Comparison of ENCODE assay signal across 9 mouse cellular contexts in genomic region chr6:114715289-114716030, GRCm38 (mm10).
DNase-seq lines count a peak whose midpoint lies in the region; ATAC-seq and TF ChIP-seq lines count a peak whose summit lies in the region.
"Had no signal": no experiment of that assay in that cellular context is flagged by ENCODE, and none has a peak within 500 bp of the region (broad histone marks: within the 10 kb centered on the region; RNA-seq: fewer than 3 reads in every experiment).

No protein-coding gene starts in this region.

- intact Hi-C loops in gastrocnemius, adult 2 months (cut with DNase I) = loop anchor here (5.0 to 10.0 kb wide), 2 partner anchors 312 to 559 kb away; no protein-coding TSS in a partner anchor
- intact Hi-C loops in gastrocnemius, postnatal 36 days (cut with DNase I) = no loop called here

- H3K36me3 ChIP-seq in heart, postnatal 0 days (replicated peaks; ENCODE audit: control insufficient read depth, insufficient read depth, low read length) = no peaks in the 10 kb centered on the region
- H3K36me3 ChIP-seq in midbrain, embryonic 11.5 days (ENCODE audit: control insufficient read depth, insufficient read depth, low read length) = no peaks in the 10 kb centered on the region

- no peaks in the 10 kb centered on the region for H3K9me3 ChIP-seq in heart, postnatal 0 days (replicated peaks; ENCODE audit: control insufficient read depth, low read length)
- no peaks in the 10 kb centered on the region for H3K9me3 ChIP-seq in midbrain, embryonic 11.5 days (ENCODE audit: control insufficient read depth, low read length)

- 53% methylated on average over 7 of the region's 7 CpGs for WGBS in heart, postnatal 0 days
- 67% methylated on average over 7 of the region's 7 CpGs for WGBS in midbrain, embryonic 11.5 days

- TF ChIP-seq EP300 in heart, postnatal 0 days (IDR thresholded peaks at IDR 0.05; ENCODE audit: low read depth) = no peak

- H3K4me1 ChIP-seq in heart, postnatal 0 days (ENCODE audit: control insufficient read depth, insufficient read depth) = peaks cover 25% of the 10 kb centered on the region
- peaks cover 12% of the 10 kb centered on the region for H3K4me1 ChIP-seq in midbrain, embryonic 11.5 days (ENCODE audit: control insufficient read depth, insufficient read depth, low read length)

- H3K9ac ChIP-seq in heart, postnatal 0 days (replicated peaks; ENCODE audit: low read depth, low read length) = no peak overlapping the region
- no peak overlapping the region for H3K9ac ChIP-seq in midbrain, embryonic 11.5 days (ENCODE audit: low read length)

- H3K4me2 ChIP-seq in heart, postnatal 0 days (ENCODE audit: low read depth, low read length) = no peak overlapping the region
- no peak overlapping the region for H3K4me2 ChIP-seq in midbrain, embryonic 11.5 days

- no peak overlapping the region for H3K4me3 ChIP-seq in gastrocnemius, adult 2 months
- no peak overlapping the region for H3K4me3 ChIP-seq in heart, postnatal 0 days (ENCODE audit: low read depth, low read length)
- no peak overlapping the region for H3K4me3 ChIP-seq in midbrain, embryonic 11.5 days (ENCODE audit: low read depth, low read length)

- no peak for ATAC-seq in heart, postnatal 0 days (ENCODE audit: insufficient read depth, low read depth)
- peak; percentile 66; the same call in 1 of the 2 replicates for ATAC-seq in midbrain, embryonic 11.5 days (ENCODE audit: low FRiP score)

- no peak for DNase-seq in gastrocnemius, adult 2 months
- DNase-seq in gastrocnemius, postnatal 36 days = no peak
- DNase-seq in NIH3T3 (ENCODE audit: low read depth) = peak; percentile 58
- no peak for DNase-seq in heart, postnatal 0 days (ENCODE audit: low spot score)
- DNase-seq in midbrain, embryonic 11.5 days (ENCODE audit: low spot score, missing footprints) = peak; percentile 90
- DNase-seq in cerebellum, adult 9-10 months = no peak
- DNase-seq in frontal cortex, postnatal 14 days (ENCODE audit: low spot score in 2 of 2) = no peak
- no peak for DNase-seq in lung, postnatal 25 days (ENCODE audit: low spot score)
- DNase-seq: thymus, postnatal 4 days had no signal

- no peaks in the 10 kb centered on the region for H3K27me3 ChIP-seq in heart, postnatal 0 days (ENCODE audit: control insufficient read depth, insufficient read depth, low read length)
- no peaks in the 10 kb centered on the region for H3K27me3 ChIP-seq in midbrain, embryonic 11.5 days (ENCODE audit: control insufficient read depth, insufficient read depth, low read length)

- peak overlapping the region; percentile 38; the same call in 1 of the 2 replicates for H3K27ac ChIP-seq in gastrocnemius, adult 2 months
- H3K27ac ChIP-seq in heart, postnatal 0 days (ENCODE audit: low read depth) = peak overlapping the region; percentile 43; the same call in 1 of the 2 replicates
- H3K27ac ChIP-seq in midbrain, embryonic 11.5 days (ENCODE audit: low read depth, low read length) = peak overlapping the region; percentile 22; the same call in 1 of the 2 replicates

- no peak for TF ChIP-seq CTCF in gastrocnemius, adult 2 months (IDR thresholded peaks at IDR 0.05)
- no peak for TF ChIP-seq CTCF in heart, postnatal 0 days (IDR thresholded peaks at IDR 0.05; ENCODE audit: low read depth)

Comparison
In these comparisons a context has a peak if more than half of its experiments do, and no peak if none do; other contexts are left out.
1. DNase-seq: peak in NIH3T3 (single experiment) and midbrain, embryonic 11.5 days (single experiment); none in gastrocnemius, adult 2 months (single experiment), gastrocnemius, postnatal 36 days (0 of 2), heart, postnatal 0 days (single experiment), cerebellum, adult 9-10 months (single experiment), frontal cortex, postnatal 14 days (0 of 2) and lung, postnatal 25 days (single experiment).
2. Peak in every context shown above with its lines, with median percentiles within 50 percentile points of each other: H3K27ac ChIP-seq.